Mouse (Mus musculus) embryonic facial prominence, embryonic 14.5 days (tissue): Measurements from ENCODE around the gene Iqgap1. TPM values are rescaled to one million over a fixed set of nuclear protein-coding genes. Genes with fewer than 3 reads are reported as not detected.

Experiments
- ATAC-seq: fragments of 200-750 bp; cut with Nextera tagmentation; 2 replicates; pipeline ENCODE4 v1.8.0; 2017; ENCODE audit warnings: low read depth, moderate number of reproducible peaks, moderate TSS enrichment
- DNase-seq: peaks from one replicate; pipeline ENCODE4 v3.0.0-alpha.2; 2015; ENCODE audit warnings: low spot score
- H3K27ac ChIP-seq: fragments of 300-500 bp; sonication (generic); replicated peaks from 2 replicates; pipeline ENCODE4 v1.5.1; 2014; ENCODE audit warnings: low read depth, mild to moderate bottlenecking, low read length, moderate library complexity
- H3K27me3 ChIP-seq: fragments of 300-500 bp; sonication (generic); replicated peaks from 2 replicates; pipeline ENCODE4 v1.6.1; 2014; ENCODE audit warnings: low read length; ENCODE audit not compliant: control insufficient read depth, insufficient read depth
- H3K36me3 ChIP-seq: fragments of 300-500 bp; sonication (generic); 2 replicates; pipeline ENCODE4 v1.6.1; 2014; ENCODE audit warnings: low read length, mixed read lengths; ENCODE audit not compliant: control insufficient read depth, insufficient read depth
- H3K4me1 ChIP-seq: fragments of 300-500 bp; sonication (generic); 2 replicates; pipeline ENCODE4 v1.6.1; 2014; ENCODE audit warnings: antibody characterized with exemption, low read length; ENCODE audit not compliant: control insufficient read depth, insufficient read depth
- H3K4me2 ChIP-seq: fragments of 300-500 bp; sonication (generic); 2 replicates; pipeline ENCODE4 v1.6.1; 2014; ENCODE audit warnings: low read depth, mild to moderate bottlenecking, low read length, moderate library complexity, mixed read lengths
- H3K4me3 ChIP-seq: fragments of 300-500 bp; sonication (generic); 2 replicates; pipeline ENCODE4 v1.5.1; 2014; ENCODE audit warnings: low read depth, mild to moderate bottlenecking, low read length
- H3K9ac ChIP-seq: fragments of 300-500 bp; sonication (generic); 2 replicates; pipeline ENCODE4 v1.6.1; 2014; ENCODE audit warnings: low read depth, mild to moderate bottlenecking, low read length, moderate library complexity, mixed read lengths
- H3K9me3 ChIP-seq: fragments of 300-500 bp; sonication (generic); 2 replicates; pipeline ENCODE4 v1.6.1; 2016; ENCODE audit warnings: low read length; ENCODE audit not compliant: control insufficient read depth
- WGBS: fragments of 180-500 bp; shearing (Covaris S2); extraction: QIAGEN DNeasy Blood & Tissue Kit; methylation state at CpG from one replicate; pipeline ENCODE4 v1.1.7; 2014; 5-methylcytosine and 5-hydroxymethylcytosine counted together
- polyA plus RNA-seq: library from polyadenylated mRNA; unstranded; fragments of >200 nt; fragmentation: Nextera tagmentation; extraction: Ambion mirVana; gene quantifications from 2 replicates; pipeline ENCODE4 v1.2.1, GENCODE M21; 2014

The Iqgap1 gene
- polyA plus RNA-seq, 1 experiment from 2014 or later, result 68.6 TPM

- Histone ChIP-seq H3K4me1 (peaks cover 16% of the 10 kb centered on the region), H3K27ac (no peak overlapping the region), H3K4me2 (no peak overlapping the region), H3K4me3 (no peak overlapping the region), H3K9ac (no peak overlapping the region), H3K9me3 (no peaks in the 10 kb centered on the region), H3K36me3 (no peaks in the 10 kb centered on the region), H3K27me3 (no peaks in the 10 kb centered on the region)
- 88% methylated on average over 5 of the region's 5 CpGs for WGBS
- ATAC-seq (no peak), DNase-seq (no peak)
Measured at GRCm38 (mm10) chr7:80783841-80784240, 41.9 kb downstream of the Iqgap1 start.

- peak overlapping the region; percentile 25; the same call in 1 of the 2 replicates for H3K27ac ChIP-seq
- H3K4me1 ChIP-seq, result peaks cover 18% of the 10 kb centered on the region
- no peak overlapping the region for H3K4me3 ChIP-seq
- H3K36me3 ChIP-seq, result no peaks in the 10 kb centered on the region
- H3K27me3 ChIP-seq, result no peaks in the 10 kb centered on the region
- H3K4me2 ChIP-seq, result no peak overlapping the region
- no peaks in the 10 kb centered on the region for H3K9me3 ChIP-seq
- no peak for DNase-seq
- ATAC-seq, result no peak
- no peak overlapping the region for H3K9ac ChIP-seq
- WGBS, result 69% methylated on average over 17 of the region's 17 CpGs
Measured at GRCm38 (mm10) chr7:80782155-80783109, 43.3 kb downstream of the Iqgap1 start.

GRCm38 (mm10) chr7:80781444-80782120, 44.2 kb downstream of the Iqgap1 start:
- H3K27ac ChIP-seq, result peak overlapping the region; percentile 25; the same call in 1 of the 2 replicates
- no peaks in the 10 kb centered on the region for H3K9me3 ChIP-seq
- peaks cover 17% of the 10 kb centered on the region for H3K4me1 ChIP-seq
- H3K9ac ChIP-seq, result no peak overlapping the region
- no peaks in the 10 kb centered on the region for H3K36me3 ChIP-seq
- DNase-seq, result no peak
- WGBS, result 68% methylated on average over 9 of the region's 9 CpGs
- H3K27me3 ChIP-seq, result no peaks in the 10 kb centered on the region
- no peak overlapping the region for H3K4me3 ChIP-seq
- no peak for ATAC-seq
- no peak overlapping the region for H3K4me2 ChIP-seq

GRCm38 (mm10) chr7:80778958-80779669, 46.7 kb downstream of the Iqgap1 start:
- H3K27me3 ChIP-seq, result no peaks in the 10 kb centered on the region
- no peak overlapping the region for H3K9ac ChIP-seq
- H3K36me3 ChIP-seq, result no peaks in the 10 kb centered on the region
- peak; percentile 91 for ATAC-seq
- H3K4me1 ChIP-seq, result peaks cover 12% of the 10 kb centered on the region
- peak overlapping the region; percentile 17; the same call in 1 of the 2 replicates for H3K4me2 ChIP-seq
- WGBS, result 57% methylated on average over 12 of the region's 12 CpGs
- no peaks in the 10 kb centered on the region for H3K9me3 ChIP-seq
- peak; percentile 94 for DNase-seq
- H3K27ac ChIP-seq, result peak overlapping the region; percentile 84
- no peak overlapping the region for H3K4me3 ChIP-seq

GRCm38 (mm10) chr7:80778376-80778775, 47.4 kb downstream of the Iqgap1 start:
- H3K4me1 ChIP-seq, result peaks cover 10% of the 10 kb centered on the region
- no peak overlapping the region for H3K4me2 ChIP-seq
- H3K9me3 ChIP-seq, result no peaks in the 10 kb centered on the region
- no peaks in the 10 kb centered on the region for H3K27me3 ChIP-seq
- 92% methylated on average over 6 of the region's 6 CpGs for WGBS
- no peaks in the 10 kb centered on the region for H3K36me3 ChIP-seq
- ATAC-seq (no peak), DNase-seq (no peak)
- no peak overlapping the region; the same call in 1 of the 2 replicates for H3K27ac ChIP-seq
- H3K4me3 ChIP-seq, result no peak overlapping the region
- no peak overlapping the region for H3K9ac ChIP-seq

GRCm38 (mm10) chr7:80777151-80777550, 48.6 kb downstream of the Iqgap1 start:
- no peak for DNase-seq
- H3K4me2 ChIP-seq, result no peak overlapping the region
- no peaks in the 10 kb centered on the region for H3K27me3 ChIP-seq
- 57% methylated on average over 8 of the region's 8 CpGs for WGBS
- peak overlapping the region; percentile 25; the same call in 1 of the 2 replicates for H3K27ac ChIP-seq
- no peak overlapping the region for H3K4me3 ChIP-seq
- H3K9ac ChIP-seq, result no peak overlapping the region
- H3K36me3 ChIP-seq, result no peaks in the 10 kb centered on the region
- H3K9me3 ChIP-seq, result no peaks in the 10 kb centered on the region
- no peak for ATAC-seq
- H3K4me1 ChIP-seq, result peaks cover 10% of the 10 kb centered on the region

- peaks cover 10% of the 10 kb centered on the region for H3K4me1 ChIP-seq
- H3K9me3 ChIP-seq, result no peaks in the 10 kb centered on the region
- no peak overlapping the region for H3K27ac ChIP-seq
- no peak overlapping the region for H3K9ac ChIP-seq
- DNase-seq, result no peak
- no peak overlapping the region for H3K4me2 ChIP-seq
- H3K4me3 ChIP-seq, result no peak overlapping the region
- ATAC-seq, result no peak
- H3K36me3 ChIP-seq, result no peaks in the 10 kb centered on the region
- no peaks in the 10 kb centered on the region for H3K27me3 ChIP-seq
- 89% methylated on average over 3 of the region's 3 CpGs for WGBS
Measured at GRCm38 (mm10) chr7:80776090-80776489, 49.7 kb downstream of the Iqgap1 start.

GRCm38 (mm10) chr7:80775448-80775904, 50.3 kb downstream of the Iqgap1 start:
- Histone ChIP-seq H3K27me3 (no peaks in the 10 kb centered on the region), H3K9ac (no peak overlapping the region), H3K4me2 (no peak overlapping the region), H3K9me3 (no peaks in the 10 kb centered on the region), H3K27ac (no peak overlapping the region), H3K4me1 (peaks cover 10% of the 10 kb centered on the region), H3K4me3 (no peak overlapping the region), H3K36me3 (no peaks in the 10 kb centered on the region)
- DNase-seq, result no peak
- 74% methylated on average over 10 of the region's 10 CpGs for WGBS
- no peak for ATAC-seq
